Mouse (Mus musculus): ENCODE measurements around the gene Prph2. TPM values are rescaled to one million over a fixed set of nuclear protein-coding genes. Genes with fewer than 3 reads are reported as not detected.

Gene Prph2
- polyA plus RNA-seq (2012), result not detected in 2 replicates

- TF ChIP-seq GATA1 (IDR thresholded peaks at IDR 0.05; ENCODE audit: low read length), result no peak
Observed at GRCm38 (mm10) chr17:46910186-46910585, at the start of gene Prph2. TSS of gene Prph2 (plus strand) at chr17:46910459.

GRCm38 (mm10) chr17:46864566-46865195 is 45.6 kb upstream of the Prph2 start:
- TF ChIP-seq GATA1 (IDR thresholded peaks at IDR 0.05; ENCODE audit: low read length), result no peak

DNA sequence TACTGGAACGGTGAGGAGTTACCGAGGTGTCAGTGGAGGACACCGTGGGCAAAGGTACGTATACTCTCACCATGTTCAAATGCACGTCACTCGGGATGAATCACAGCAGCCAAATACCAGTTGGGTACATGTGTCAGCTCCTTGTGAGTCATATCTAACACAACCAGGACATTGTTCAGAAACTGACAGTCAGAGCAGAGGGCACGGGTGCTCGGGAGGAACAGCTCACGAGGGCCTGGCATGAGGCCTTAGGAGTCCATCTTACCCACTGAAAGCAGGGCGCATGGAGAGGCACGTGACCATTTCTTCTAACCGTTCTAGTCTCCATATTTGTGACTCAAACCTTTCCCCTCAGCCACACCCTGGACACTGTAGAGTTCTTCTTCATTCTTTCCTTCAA is 43.4 kb upstream of the Prph2 start:
- no peak for TF ChIP-seq GATA1 (IDR thresholded peaks at IDR 0.05; ENCODE audit: low read length)

GRCm38 (mm10) chr17:46870204-46870798 is 40.0 kb upstream of the Prph2 start:
- no peak for TF ChIP-seq GATA1 (IDR thresholded peaks at IDR 0.05; ENCODE audit: low read length)

GRCm38 (mm10) chr17:46870913-46871312 is 39.3 kb upstream of the Prph2 start:
- TF ChIP-seq GATA1 (IDR thresholded peaks at IDR 0.05; ENCODE audit: low read length), result no peak

DNA sequence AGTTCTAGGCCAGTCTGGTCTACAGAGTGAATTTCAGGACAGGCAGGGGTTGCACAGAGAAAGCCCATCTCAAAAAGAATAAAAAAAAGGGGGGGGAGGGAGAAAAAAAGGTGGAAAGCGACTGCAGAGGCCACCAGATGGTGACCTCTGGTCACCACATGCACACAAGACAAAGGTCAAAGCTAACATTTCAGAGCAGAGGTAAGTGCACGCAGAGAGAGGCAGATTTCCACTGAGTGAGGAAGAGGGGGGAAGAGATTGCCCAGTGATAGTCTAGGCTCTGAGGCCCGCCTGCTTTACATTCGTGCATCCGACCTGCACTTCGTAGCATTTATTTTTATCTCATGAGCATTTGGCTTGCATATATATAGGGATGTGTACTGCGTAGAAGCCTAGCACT is 37.5 kb upstream of the Prph2 start:
- TF ChIP-seq GATA1 (IDR thresholded peaks at IDR 0.05; ENCODE audit: low read length), result no peak

- TF ChIP-seq GATA1 (IDR thresholded peaks at IDR 0.05; ENCODE audit: low read length), result no peak
Observed at GRCm38 (mm10) chr17:46874133-46874532, 36.1 kb upstream of the Prph2 start.

DNA sequence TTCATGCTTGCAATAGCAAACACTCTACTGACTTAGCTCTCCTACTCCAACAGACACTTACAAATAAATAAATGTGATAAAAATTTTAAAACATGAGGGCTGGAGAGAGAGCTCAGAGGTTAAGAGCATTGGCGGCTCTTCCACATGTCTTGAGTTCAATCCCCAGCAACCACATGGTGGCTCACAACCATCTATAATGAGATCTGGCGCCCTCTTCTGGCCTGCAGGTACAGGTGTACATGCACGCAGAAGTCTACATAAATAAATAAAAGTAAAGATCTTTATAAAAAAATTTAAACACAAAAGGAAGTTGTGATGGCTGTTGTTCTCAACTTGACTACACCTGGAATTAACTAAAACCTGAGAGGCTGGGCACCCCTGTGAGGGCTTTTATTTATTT is 34.6 kb upstream of the Prph2 start:
- no peak for TF ChIP-seq GATA1 (IDR thresholded peaks at IDR 0.05; ENCODE audit: low read length)

DNA sequence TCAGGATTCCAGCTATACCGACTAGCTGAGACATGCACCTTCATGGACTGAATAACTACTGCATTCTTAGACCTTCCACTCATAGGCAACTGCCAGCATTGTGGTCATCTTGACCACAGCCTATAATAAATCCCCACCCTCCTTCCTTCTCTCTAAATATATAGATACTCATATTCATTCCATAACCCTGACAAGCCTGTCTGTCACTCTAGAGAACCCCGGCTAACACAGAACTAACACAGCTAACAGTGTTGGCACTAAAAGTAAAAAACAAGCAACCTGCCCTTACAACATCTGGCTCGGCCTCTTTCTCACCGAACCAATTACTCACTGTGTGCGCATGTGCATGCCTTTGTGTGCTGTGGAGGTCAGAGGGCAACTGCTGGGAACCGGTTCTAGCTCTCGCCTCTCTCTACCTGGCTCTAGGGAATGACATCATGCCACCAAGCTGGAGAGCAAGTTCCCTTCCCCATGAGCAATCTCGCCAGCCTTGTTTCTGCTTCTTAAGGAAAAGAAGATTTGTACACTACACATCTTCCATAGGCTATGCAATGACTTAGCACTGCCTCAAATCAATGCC is 33.8 kb upstream of the Prph2 start:
- no peak for TF ChIP-seq GATA1 (IDR thresholded peaks at IDR 0.05; ENCODE audit: low read length)

DNA sequence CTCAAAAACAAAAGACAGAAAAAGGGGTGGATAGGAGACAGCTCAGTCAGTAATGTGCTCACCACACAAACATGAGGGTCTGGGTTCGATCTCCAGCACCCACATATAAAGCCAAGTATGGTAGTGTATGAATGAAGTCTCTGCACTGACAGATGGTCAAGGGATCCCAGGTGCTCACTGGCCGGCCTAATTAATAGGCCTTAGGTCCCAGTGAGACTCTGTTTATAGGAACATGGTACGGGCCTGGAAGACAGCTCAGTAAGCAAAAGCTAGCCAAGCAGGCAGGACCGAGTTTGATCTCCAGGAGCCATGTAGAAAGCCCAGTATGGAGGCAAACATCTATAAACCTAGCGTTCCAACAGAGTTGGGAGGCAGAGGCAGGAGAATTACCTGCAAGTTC is 33.2 kb upstream of the Prph2 start:
- no peak for TF ChIP-seq GATA1 (IDR thresholded peaks at IDR 0.05; ENCODE audit: low read length)

DNA sequence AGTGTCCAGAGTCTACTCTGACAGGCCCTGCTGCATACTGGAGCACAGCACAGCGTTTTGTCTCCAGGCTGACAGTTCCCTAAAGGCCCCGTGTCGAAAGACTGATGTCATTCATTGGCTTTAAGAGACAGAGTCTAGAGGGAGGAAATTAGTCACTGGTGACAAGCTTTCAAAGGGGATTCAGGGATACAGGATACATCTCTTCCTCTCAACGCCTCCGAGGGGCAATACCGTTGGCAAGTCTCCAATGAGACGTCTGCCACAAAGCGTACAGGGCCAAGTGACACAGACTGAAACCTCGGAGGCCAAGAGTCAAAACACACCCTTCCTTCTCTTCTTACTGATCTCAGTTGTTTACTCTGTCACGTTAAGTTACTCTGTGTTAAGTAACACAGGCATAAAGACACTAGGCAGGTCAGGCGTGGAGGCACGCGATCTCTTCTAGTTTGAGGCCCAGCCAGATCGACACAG is 30.4 kb upstream of the Prph2 start:
- TF ChIP-seq GATA1 (IDR thresholded peaks at IDR 0.05; ENCODE audit: low read length), result no peak

DNA sequence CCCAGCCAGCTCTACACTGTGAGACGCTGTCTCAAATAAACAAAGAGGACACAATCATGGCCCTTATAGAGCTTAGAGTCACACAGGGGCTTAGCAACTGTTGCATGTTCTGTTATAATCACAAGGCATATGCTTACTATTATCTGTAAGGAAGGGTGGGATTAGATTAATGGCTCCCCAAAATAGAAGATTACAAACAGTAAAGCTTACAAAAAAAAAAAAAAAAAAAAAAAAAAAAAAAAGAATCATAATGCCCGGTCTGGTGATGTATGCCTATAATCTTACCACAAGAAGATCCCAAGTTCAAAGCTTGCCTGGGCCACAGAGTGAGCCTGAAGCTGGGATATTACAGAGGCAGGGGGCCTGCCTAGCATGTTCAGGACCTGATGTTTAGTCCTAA is 29.9 kb upstream of the Prph2 start:
- TF ChIP-seq GATA1 (IDR thresholded peaks at IDR 0.05; ENCODE audit: low read length), result no peak

GRCm38 (mm10) chr17:46881728-46882127 is 28.5 kb upstream of the Prph2 start:
- TF ChIP-seq GATA1 (IDR thresholded peaks at IDR 0.05; ENCODE audit: low read length), result no peak

DNA sequence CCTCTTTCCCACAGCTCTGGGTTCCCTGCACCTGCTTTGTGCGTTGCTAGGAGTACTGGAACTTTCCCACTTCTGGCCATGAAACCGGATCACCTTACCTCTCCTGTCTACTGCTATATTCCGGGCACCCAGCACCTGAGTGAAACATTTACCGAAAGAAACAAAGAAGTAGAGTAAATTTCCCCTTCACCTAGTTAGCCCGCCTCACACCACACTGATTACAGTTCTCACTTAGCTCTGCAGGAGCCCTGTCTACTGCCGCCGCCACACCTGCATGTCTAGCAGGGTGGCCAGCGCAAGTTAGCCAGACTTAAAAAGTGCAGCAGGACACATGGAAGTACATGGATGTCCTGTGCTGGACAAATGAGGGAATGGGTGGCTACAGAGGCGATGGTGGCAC is 27.2 kb upstream of the Prph2 start:
- no peak for TF ChIP-seq GATA1 (IDR thresholded peaks at IDR 0.05; ENCODE audit: low read length)

DNA sequence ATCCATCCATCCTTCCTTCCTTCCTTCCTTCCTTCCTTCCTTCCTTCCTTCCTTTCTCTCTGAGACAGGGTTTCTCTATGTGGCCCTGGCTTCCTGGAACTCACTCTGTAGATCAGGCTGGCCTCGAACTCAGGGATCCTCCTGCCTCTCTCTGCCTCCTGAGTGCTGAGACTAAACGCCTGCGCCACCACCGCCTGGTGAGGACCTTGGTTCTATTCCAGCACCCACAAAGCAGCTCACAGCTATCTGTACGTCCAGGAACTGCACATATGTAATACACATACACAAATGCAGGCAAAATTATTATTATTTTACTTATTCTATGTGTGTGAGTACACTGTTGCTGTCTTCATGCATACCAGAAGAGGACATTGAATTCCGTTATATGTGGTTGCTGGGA is 25.5 kb upstream of the Prph2 start:
- TF ChIP-seq GATA1 (IDR thresholded peaks at IDR 0.05; ENCODE audit: low read length), result no peak

DNA sequence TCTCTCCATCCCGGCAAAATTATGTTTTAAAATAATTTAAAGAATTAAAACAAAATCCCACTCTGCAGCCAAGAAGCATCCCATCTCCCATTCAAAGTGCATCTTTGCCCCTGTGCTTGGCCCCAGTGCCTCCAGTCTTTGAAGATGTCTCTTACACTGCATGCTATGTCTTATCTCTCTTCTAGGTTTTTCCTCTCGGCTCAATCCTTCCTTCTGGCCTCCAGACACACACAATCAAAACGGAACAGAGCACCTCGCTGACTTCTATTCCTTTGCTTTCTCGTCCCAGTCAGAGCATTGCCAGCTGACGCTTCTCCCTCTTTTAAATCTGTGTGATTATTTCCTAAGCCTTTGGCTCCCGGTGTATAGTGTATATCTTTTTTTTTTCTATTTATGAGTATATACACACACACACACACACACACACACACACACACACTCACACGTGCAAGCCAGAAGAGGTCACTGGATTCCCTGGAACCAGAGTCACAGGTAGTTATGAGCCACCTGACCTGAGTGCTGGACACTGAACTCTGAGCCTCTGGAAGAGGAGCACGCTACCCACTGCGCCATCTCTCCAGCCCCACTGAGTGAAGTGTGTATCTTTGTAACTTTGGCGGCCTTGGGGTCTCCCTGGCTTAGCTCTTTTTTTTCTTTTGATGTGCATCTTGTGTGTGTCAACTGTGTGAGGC is 24.9 kb upstream of the Prph2 start:
- no peak for TF ChIP-seq GATA1 (IDR thresholded peaks at IDR 0.05; ENCODE audit: low read length)

Measured in G1E-ER4 (cell line).